In the genomic region with DNA sequence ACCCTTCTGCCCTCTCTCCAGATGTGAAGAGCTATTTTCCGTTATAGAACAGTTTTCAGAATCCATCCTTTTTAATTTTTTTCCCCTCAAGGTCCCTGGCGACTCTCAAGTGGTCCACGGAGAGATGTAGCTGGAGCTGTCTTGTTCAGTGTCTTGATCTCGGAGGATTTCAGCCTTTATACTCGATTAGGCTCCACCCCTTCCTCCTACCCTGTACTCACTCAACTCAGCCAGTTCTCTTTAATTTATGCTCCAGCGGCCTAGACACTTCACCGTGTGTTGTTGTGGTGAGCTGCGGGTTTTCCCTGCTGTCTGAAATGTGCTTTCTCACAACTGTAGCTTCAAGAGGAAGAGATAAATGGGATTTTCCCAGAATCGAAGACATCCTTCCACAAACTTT, we compare ENCODE assay signal across 13 mouse cellular contexts. TPM values are rescaled to one million over a fixed set of nuclear protein-coding genes. Genes with fewer than 3 reads are reported as not detected.
DNase-seq lines count a peak whose midpoint lies in the region; ATAC-seq and TF ChIP-seq lines count a peak whose summit lies in the region.
"Had no signal": no experiment of that assay in that cellular context is flagged by ENCODE, and none has a peak within 500 bp of the region (broad histone marks: within the 10 kb centered on the region; RNA-seq: fewer than 3 reads in every experiment).

A gene (minus strand): TSS at position 217 of the 400 bp plus-strand sequence.

- TF ChIP-seq EP300 in stomach, postnatal 0 days (optimal IDR thresholded peaks at IDR 0.05) = no peak
- TF ChIP-seq EP300 in liver, postnatal 0 days (IDR thresholded peaks at IDR 0.05; ENCODE audit: low read depth) = no peak

- intact Hi-C loops in heart, postnatal 25 days (cut with DNase I) = no loop called here

- no peaks in the 10 kb centered on the region for H3K27me3 ChIP-seq in stomach, embryonic 16.5 days (ENCODE audit: control insufficient read depth, insufficient read depth, low read length)
- no peaks in the 10 kb centered on the region for H3K27me3 ChIP-seq in stomach, postnatal 0 days (ENCODE audit: control insufficient read depth, insufficient read depth, low read length)
- H3K27me3 ChIP-seq in liver, postnatal 0 days (ENCODE audit: insufficient read depth, low read length) = no peaks in the 10 kb centered on the region
- no peaks in the 10 kb centered on the region for H3K27me3 ChIP-seq in midbrain, postnatal 0 days (ENCODE audit: insufficient read depth, low read length)
- H3K27me3 ChIP-seq: intestine, embryonic 15.5 days; neural tube, embryonic 13.5 days had no signal

- no peak within 1 kb of the TSS for H3K27ac ChIP-seq in stomach, embryonic 16.5 days (ENCODE audit: low read length)
- no peak within 1 kb of the TSS for H3K27ac ChIP-seq in stomach, postnatal 0 days (replicated peaks)
- no peak within 1 kb of the TSS for H3K27ac ChIP-seq in liver, postnatal 0 days (ENCODE audit: low read depth)
- H3K27ac ChIP-seq in olfactory bulb, adult 2 months (ENCODE audit: insufficient read depth, low read depth, low read length) = no peak within 1 kb of the TSS
- H3K27ac ChIP-seq in midbrain, postnatal 0 days (ENCODE audit: low read depth, low read length) = no peak within 1 kb of the TSS
- H3K27ac ChIP-seq: intestine, embryonic 15.5 days; neural tube, embryonic 13.5 days had no signal

- TF ChIP-seq CTCF in stomach, postnatal 0 days (IDR thresholded peaks at IDR 0.05; ENCODE audit: low read depth) = no peak
- no peak for TF ChIP-seq CTCF in liver, postnatal 0 days (IDR thresholded peaks at IDR 0.05; ENCODE audit: low read depth)
- TF ChIP-seq CTCF in olfactory bulb, adult 2 months (IDR thresholded peaks at IDR 0.05; ENCODE audit: insufficient read depth, low read depth, low read length) = no peak
- no peak for TF ChIP-seq CTCF in midbrain, postnatal 0 days (IDR thresholded peaks at IDR 0.05)

- no peaks in the 10 kb centered on the region for H3K9me3 ChIP-seq in stomach, embryonic 16.5 days (replicated peaks; ENCODE audit: control insufficient read depth, low read length)
- no peaks in the 10 kb centered on the region for H3K9me3 ChIP-seq in stomach, postnatal 0 days (ENCODE audit: control insufficient read depth, low read length)
- no peaks in the 10 kb centered on the region for H3K9me3 ChIP-seq in liver, postnatal 0 days (ENCODE audit: low read length)
- H3K9me3 ChIP-seq in midbrain, postnatal 0 days (ENCODE audit: low read length) = no peaks in the 10 kb centered on the region
- H3K9me3 ChIP-seq: intestine, embryonic 15.5 days; neural tube, embryonic 13.5 days had no signal

- no peak for TF ChIP-seq POLR2A in olfactory bulb, adult 2 months (IDR thresholded peaks at IDR 0.05; ENCODE audit: insufficient read depth, low read depth, low read length)

- ATAC-seq in stomach, embryonic 16.5 days (ENCODE audit: insufficient read depth, low FRiP score) = no peak
- ATAC-seq in stomach, postnatal 0 days (ENCODE audit: low FRiP score, low TSS enrichment) = no peak
- peak; percentile 47; the same call in 1 of the 2 replicates for ATAC-seq in liver, postnatal 0 days
- no peak for ATAC-seq in midbrain, postnatal 0 days (ENCODE audit: low FRiP score)
- ATAC-seq: intestine, embryonic 15.5 days had no signal

- 57% methylated on average over 9 of the region's 9 CpGs for WGBS in stomach, embryonic 16.5 days
- WGBS in stomach, postnatal 0 days = 64% methylated on average over 9 of the region's 9 CpGs
- WGBS in liver, postnatal 0 days (ENCODE audit: insufficient replicate concordance) = 32% methylated on average over 9 of the region's 9 CpGs
- WGBS in olfactory bulb, adult 2 months = 70% methylated on average over 9 of the region's 9 CpGs
- 71% methylated on average over 9 of the region's 9 CpGs for WGBS in midbrain, postnatal 0 days

- DNase-seq in stomach, postnatal 0 days (ENCODE audit: low spot score) = no peak
- peak; percentile 22 for DNase-seq in liver, postnatal 0 days
- peak; percentile 63 for DNase-seq in thymus, postnatal 4 days
- no peak for DNase-seq in heart, postnatal 25 days (ENCODE audit: low spot score)
- no peak for DNase-seq in adrenal gland, postnatal 36 days
- no peak for DNase-seq in midbrain, postnatal 0 days (ENCODE audit: low spot score)
- DNase-seq: cerebellum, adult 9-10 months; lung, embryonic 14.5 days had no signal

- no peak within 1 kb of the TSS for H3K4me2 ChIP-seq in stomach, embryonic 16.5 days (ENCODE audit: low read depth, low read length)
- no peak within 1 kb of the TSS for H3K4me2 ChIP-seq in stomach, postnatal 0 days (replicated peaks; ENCODE audit: low read depth)
- peak within 1 kb of the TSS; percentile 47 for H3K4me2 ChIP-seq in liver, postnatal 0 days (ENCODE audit: low read depth, low read length)
- H3K4me2 ChIP-seq in midbrain, postnatal 0 days (ENCODE audit: low read depth, low read length, poor library complexity, severe bottlenecking) = no peak within 1 kb of the TSS
- H3K4me2 ChIP-seq: intestine, embryonic 15.5 days; lung, embryonic 14.5 days; neural tube, embryonic 13.5 days had no signal

- H3K4me1 ChIP-seq in stomach, embryonic 16.5 days (ENCODE audit: control insufficient read depth, insufficient read depth, low read length) = no peaks in the 10 kb centered on the region
- no peaks in the 10 kb centered on the region for H3K4me1 ChIP-seq in stomach, postnatal 0 days (replicated peaks; ENCODE audit: control insufficient read depth, insufficient read depth)
- no peaks in the 10 kb centered on the region for H3K4me1 ChIP-seq in liver, postnatal 0 days (ENCODE audit: insufficient read depth)
- H3K4me1 ChIP-seq in olfactory bulb, adult 2 months (ENCODE audit: control insufficient read depth, insufficient read depth, low read length) = no peaks in the 10 kb centered on the region
- no peaks in the 10 kb centered on the region for H3K4me1 ChIP-seq in midbrain, postnatal 0 days (ENCODE audit: insufficient read depth, low read length)
- H3K4me1 ChIP-seq: intestine, embryonic 15.5 days; neural tube, embryonic 13.5 days had no signal

- no peak within 1 kb of the TSS for H3K9ac ChIP-seq in stomach, embryonic 16.5 days (ENCODE audit: low read length)
- H3K9ac ChIP-seq in stomach, postnatal 0 days (ENCODE audit: low read length) = no peak within 1 kb of the TSS
- no peak within 1 kb of the TSS for H3K9ac ChIP-seq in liver, postnatal 0 days (replicated peaks)
- H3K9ac ChIP-seq in midbrain, postnatal 0 days (replicated peaks; ENCODE audit: low read length, poor library complexity, severe bottlenecking) = no peak within 1 kb of the TSS
- H3K9ac ChIP-seq: intestine, embryonic 15.5 days; lung, embryonic 14.5 days; neural tube, embryonic 13.5 days had no signal

- H3K36me3 ChIP-seq in stomach, embryonic 16.5 days (ENCODE audit: control insufficient read depth, insufficient read depth, low read length) = no peaks in the 10 kb centered on the region
- H3K36me3 ChIP-seq in stomach, postnatal 0 days (ENCODE audit: control insufficient read depth, insufficient read depth, low read length) = no peaks in the 10 kb centered on the region
- no peaks in the 10 kb centered on the region for H3K36me3 ChIP-seq in liver, postnatal 0 days (replicated peaks; ENCODE audit: insufficient read depth, low read length)
- H3K36me3 ChIP-seq in midbrain, postnatal 0 days (ENCODE audit: insufficient read depth, low read length) = no peaks in the 10 kb centered on the region
- H3K36me3 ChIP-seq: intestine, embryonic 15.5 days; neural tube, embryonic 13.5 days had no signal

- H3K4me3 ChIP-seq in stomach, embryonic 16.5 days (replicated peaks; ENCODE audit: low read length) = 0 out of 2 replicates have a peak within 1 kb of the TSS, but pooled peaks have one; percentile 0
- H3K4me3 ChIP-seq in stomach, postnatal 0 days (ENCODE audit: low read depth, low read length) = no peak within 1 kb of the TSS
- H3K4me3 ChIP-seq in liver, postnatal 0 days (ENCODE audit: low read depth, low read length) = peak within 1 kb of the TSS; percentile 34
- no peak within 1 kb of the TSS for H3K4me3 ChIP-seq in olfactory bulb, adult 2 months (ENCODE audit: insufficient read depth, low read depth, low read length)
- H3K4me3 ChIP-seq in midbrain, postnatal 0 days (ENCODE audit: low read depth, low read length) = no peak within 1 kb of the TSS
- H3K4me3 ChIP-seq: intestine, embryonic 15.5 days; neural tube, embryonic 13.5 days had no signal

RNA-seq across cellular contexts. Expression of the gene that starts here (rescaled TPM):
- polyA plus RNA-seq in stomach, embryonic 16.5 days (2015; fragmentation: Nextera tagmentation; extraction: Ambion mirVana) = 0.20 and 0.48 TPM in 2 replicates
- polyA plus RNA-seq in stomach, postnatal 0 days (2015; fragmentation: Nextera tagmentation; extraction: Ambion mirVana) = 0.15 and 0.18 TPM in 2 replicates
- polyA plus RNA-seq in liver, postnatal 0 days (2015; fragmentation: Nextera tagmentation; extraction: Ambion mirVana) = 1.0 and 1.5 TPM in 2 replicates
- not detected in 2 replicates for polyA plus RNA-seq in olfactory bulb, adult 2 months (2012; ENCODE audit: insufficient read depth, insufficient read length, low replicate concordance, missing spikeins)
- under 1 TPM in 1 of 2 experiments, not detected in 1; 0.34 TPM for total RNA-seq in heart, postnatal 25 days (2021)
- total RNA-seq in adrenal gland, postnatal 36 days (2021) = under 1 TPM; 0.13 to 0.30 TPM
- total RNA-seq in midbrain, postnatal 0 days (2014; rRNA removed) = not detected in 2 replicates
- polyA plus RNA-seq in midbrain, postnatal 0 days (2015; fragmentation: Nextera tagmentation; extraction: Ambion mirVana) = not detected in 2 replicates
- total RNA-seq: layer of hippocampus, postnatal 10 days had no signal
- polyA plus RNA-seq: lung, embryonic 14.5 days; neural tube, embryonic 13.5 days had no signal

Comparison
In these comparisons a context has a peak if more than half of its experiments do, and no peak if none do; other contexts are left out.
1. RNA of the gene that starts here (polyA plus RNA-seq): not detected in olfactory bulb, adult 2 months; 1.0 to 1.5 TPM in liver, postnatal 0 days, 0.20 to 0.48 TPM in stomach, embryonic 16.5 days, 0.15 to 0.18 TPM in stomach, postnatal 0 days and not detected in midbrain, postnatal 0 days; every median in the first group is over 10 times any median in the second.
2. H3K4me3 ChIP-seq: peak in stomach, embryonic 16.5 days (single experiment) and liver, postnatal 0 days (single experiment); none in stomach, postnatal 0 days (single experiment), olfactory bulb, adult 2 months (single experiment) and midbrain, postnatal 0 days (single experiment).
3. DNase-seq: peak in liver, postnatal 0 days (single experiment) and thymus, postnatal 4 days (single experiment); none in stomach, postnatal 0 days (single experiment), heart, postnatal 25 days (single experiment), adrenal gland, postnatal 36 days (0 of 2) and midbrain, postnatal 0 days (single experiment).